Mouse (Mus musculus) adrenal gland, adult 8-10 months (tissue): ENCODE measurements around the gene Pigc. TPM values are rescaled to one million over a fixed set of nuclear protein-coding genes. Genes with fewer than 3 reads are reported as not detected.

ENCODE experiments used
- DNase-seq: peaks from one replicate; pipeline ENCODE4 v3.0.0; 2022
- total RNA-seq, 4 experiments: library from RNA; stranded (reverse); gene quantifications; 2 replicates each; pipeline ENCODE4 v1.2.4; 2022

The Pigc gene
- total RNA-seq: 10 to 100 TPM; 15.1 to 24.7 (median 19.8) TPM

DNA sequence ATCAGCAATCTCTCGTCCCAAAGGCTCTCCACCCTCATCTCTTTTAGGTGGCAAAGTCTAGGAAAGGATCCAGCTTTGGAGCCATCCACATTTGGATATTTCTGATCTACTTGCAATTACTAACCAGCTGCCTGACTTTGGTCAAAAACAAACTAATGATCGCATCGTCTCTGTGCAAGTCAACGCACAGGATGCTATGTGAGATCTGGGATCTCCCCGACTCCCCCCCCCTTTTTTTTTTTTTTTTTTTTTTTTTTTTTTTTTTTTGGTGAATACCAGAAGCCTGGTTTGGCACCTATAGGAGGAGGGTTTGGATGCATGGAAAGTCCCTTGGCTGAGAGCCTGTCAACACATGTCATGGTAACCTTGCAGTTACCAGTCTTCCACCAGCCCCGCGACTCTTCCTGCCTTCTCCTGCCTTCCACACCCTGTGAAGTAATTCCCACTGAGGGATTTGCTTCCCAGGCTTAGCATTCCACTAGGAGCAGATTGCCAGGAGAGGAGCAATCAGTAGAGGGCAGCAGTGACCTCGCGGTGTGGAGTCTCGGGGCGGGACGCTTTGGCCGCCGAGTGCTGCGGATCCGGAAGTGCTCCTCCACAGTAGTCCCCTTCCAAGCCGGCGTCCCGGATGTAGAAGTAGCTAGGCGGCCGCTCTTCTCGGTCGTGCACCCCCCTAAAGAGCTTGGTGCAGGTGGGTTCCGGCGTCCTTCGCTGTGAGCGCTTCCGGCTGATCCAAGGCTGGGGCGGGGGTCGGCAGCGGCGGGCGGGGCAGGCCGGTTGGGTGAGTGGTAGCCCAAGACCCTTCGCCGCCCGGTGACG lies at the start of gene Pigc:
Pigc (plus strand) TSS at position 598 of the 819 bp plus-strand sequence.
- DNase-seq: peak; percentile 93

DNA sequence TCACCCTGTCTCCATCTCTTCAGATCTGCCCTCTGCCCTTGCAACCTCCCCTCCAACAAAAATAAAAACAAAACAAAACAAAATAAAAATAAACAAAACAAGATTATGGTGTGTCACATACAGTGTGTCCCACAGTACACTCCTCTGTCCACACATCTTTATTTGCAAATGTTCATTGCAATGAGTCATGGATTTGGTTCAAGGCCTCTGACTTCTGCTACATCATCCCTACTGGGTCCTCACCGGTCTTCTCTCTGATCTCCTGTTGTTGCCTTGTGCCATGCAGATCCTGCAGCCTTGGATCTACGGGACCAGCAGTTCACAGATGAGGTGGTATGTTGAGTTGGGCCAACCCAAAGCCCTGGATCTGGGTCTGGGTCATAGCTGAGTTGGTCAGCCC lies 49.4 kb upstream of the Pigc start:
- no peak for DNase-seq

DNA sequence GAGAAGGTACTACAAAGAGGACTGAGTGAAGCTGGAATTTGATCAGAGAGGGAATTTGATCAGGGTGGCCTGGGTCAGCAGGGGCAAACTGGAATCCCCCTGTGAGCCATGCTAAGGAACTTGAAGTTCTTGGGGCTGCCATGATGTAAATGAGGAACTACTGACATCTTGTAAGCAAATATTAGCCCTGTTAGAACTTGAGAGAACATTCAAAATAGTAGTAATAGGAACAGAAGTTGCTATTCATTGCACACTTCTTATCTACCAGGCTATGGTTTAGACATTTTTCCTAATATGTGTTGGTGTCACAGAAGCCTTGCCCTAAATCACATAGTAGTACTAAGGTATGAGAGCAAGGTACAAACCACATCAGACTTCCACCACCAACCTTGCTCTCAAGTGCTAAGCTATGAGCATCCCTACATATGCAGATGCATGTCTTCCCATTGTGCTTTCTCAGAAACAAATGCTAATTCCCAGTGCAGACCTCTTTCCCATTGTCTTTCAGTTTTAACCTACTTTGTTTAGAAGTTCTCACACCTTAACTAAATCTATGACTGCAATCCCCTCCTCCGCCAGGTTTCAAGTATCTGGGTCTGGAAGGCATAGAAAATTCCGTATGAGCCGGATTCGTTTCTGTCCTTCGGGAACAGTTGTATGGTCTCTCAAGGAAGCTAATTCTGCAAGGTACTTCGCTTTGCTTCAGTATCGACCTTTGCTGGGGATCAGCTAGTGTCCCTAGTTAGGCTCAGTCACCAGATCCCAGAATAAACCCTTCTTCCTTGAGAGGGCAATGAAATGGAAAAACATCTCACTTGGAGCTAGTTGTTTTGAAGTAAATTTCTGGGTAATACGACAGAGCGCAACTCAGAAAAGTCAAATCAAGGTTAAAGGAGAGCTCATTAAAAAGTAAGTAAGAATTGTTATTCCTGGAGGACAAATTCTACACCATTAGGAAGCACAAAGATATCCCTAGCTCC lies 48.2 kb upstream of the Pigc start:
- DNase-seq: no peak

DNA sequence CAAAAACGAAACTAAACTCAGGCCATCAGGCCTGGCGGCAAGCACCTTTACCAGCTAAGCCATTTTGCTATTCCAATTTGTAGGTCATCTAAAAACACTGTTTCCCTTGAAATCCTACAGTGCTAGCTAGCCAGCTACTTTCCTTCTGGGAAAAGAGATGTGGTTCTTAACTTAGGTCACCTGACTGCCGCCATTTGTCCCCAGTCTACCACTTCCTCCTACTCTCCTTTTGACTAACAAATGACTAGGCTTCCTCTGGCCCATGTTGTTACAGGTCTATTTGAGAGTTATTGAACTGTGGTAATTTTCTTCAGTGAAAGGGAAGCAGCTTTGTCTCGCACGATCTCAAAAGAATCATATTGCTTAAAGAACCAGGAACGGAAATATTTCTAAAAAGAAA lies 47.1 kb upstream of the Pigc start:
- no peak for DNase-seq

DNA sequence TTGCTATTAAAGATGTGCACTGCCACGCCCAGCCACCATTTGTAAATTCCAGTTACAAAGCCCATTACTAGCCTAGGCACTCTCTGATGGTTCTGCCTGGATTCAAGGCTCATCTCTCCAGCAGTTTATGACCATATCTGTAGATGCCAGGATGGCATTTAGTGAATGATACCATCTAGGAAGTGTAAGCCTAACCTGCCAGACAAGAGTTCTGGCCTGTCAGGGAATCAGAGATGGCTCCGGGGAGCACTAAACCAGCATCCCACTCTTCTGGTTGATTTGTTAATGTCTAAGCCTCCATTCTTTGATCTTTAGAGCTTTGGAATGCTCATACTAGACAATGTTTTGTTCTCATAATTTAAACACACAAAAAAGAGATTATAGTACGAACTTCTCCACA lies 44.7 kb upstream of the Pigc start:
- no peak for DNase-seq

DNA sequence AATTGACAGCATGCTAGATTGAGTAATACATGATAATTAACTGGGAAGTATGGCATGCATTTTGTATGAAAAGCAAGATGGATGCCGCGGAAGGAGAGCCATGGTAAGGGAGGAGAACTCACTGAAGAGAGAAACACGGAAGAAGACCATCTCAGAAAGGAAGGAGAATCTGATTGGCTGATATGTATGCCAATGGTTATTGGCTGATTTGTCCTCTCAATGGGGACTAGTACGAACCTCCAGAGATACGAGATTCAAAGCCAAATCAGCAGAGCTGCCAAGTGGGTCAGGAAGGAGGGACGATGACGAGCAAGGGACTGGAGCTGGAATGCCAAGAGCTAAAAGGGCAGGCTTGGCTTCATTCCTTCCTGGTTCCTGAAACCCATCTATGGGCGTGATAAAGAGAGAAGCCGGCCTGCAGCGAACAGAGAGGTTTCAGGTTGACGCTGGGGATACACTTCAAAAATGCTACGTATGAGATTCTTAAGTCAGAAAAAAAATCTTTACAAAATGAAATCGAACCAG lies 43.6 kb upstream of the Pigc start:
- no peak for DNase-seq

DNA sequence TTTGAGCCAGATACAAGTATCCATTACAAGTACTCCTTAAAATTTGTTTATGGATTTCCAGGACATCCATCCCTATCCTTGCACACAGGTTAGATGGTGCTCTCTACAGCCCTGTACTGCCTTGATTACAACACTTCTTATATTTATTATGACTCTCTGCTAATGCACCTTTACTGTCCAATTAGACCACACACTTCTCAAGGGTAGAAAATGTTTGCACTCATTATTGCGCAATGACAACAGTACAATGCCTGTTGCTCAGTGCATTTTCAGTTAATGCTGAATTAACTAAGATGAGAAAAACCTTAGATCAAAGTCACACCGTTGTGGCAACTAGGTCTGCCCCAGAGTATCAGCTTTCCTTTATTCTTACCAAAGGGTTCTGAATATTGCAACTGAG lies 41.0 kb upstream of the Pigc start:
- no peak for DNase-seq

DNA sequence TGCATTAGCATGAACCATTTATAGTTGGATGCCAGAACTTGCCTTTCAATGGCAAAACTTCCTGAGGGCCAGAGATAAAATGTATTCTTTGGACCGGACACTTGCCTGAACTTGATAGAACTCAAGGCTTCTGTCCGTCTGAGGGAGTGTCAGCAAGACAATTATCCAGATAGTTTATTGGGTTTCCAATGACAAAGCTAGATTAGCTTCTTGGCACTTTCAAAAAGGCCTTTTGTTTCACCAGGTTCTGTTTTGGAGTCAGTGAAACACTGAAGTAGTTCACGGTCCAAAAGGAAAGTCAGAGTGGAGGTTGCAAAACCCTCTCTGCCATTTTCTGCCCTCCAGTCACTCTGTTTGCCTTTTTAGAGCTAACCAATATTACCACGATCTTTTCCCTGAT lies 37.7 kb upstream of the Pigc start:
- no peak for DNase-seq

DNA sequence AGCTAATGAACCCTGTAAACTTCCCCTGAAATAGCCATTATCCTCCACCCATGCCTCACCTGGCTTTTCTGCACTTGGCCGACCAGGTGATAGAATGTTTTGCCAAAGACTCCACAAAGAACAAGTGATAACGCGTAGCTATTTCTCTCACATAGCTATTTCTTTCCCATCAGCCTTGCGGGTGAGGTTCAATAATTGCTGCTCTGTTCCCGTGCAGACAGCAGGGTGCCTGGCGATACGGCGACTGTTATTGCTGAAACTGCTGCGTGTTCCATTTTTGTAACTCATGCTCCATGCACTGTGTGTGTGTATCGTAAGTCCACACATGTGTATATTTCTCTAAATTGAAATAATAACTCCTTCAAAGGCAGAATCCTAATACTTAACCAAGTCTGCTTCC lies 37.2 kb upstream of the Pigc start:
- DNase-seq: no peak

DNA sequence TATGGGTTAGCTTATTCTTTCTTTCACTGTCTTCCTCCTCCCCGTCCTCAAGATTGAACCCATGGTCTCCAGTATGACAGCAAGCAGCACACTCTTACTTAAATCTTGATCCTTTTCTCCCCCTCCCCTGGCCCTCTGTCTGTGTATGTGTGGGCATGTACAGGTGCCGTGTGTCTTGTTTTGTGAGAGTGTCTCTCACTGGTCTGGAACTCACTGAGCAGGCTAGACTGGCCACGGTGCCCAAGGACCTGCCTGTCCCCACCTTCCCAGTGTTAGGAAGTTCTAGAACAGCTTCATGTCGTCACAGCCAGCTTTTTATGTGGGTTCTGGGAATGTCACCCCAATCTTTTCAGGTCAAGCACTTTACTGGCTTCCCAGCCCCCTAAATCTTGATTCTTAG lies 36.7 kb upstream of the Pigc start:
- no peak for DNase-seq

DNA sequence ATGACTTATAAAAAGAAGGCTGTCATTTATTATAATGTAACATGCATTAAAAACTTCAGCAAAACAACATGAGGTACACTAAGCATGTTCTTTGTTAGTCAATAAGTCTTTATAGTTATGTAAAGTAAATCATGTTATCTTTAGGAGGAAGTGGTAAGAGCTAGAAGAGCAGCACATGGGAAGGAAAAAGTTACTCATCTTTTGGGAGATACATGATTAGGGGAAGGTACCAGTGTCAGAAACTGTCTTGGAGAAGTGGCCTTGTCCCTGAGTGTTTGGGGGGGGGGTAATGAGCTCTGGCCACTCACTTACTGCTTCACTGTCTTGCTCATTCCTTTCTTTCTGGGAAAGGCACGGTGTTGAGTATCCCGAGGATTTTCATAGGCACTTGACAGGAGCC lies 26.9 kb upstream of the Pigc start:
- DNase-seq: no peak

DNA sequence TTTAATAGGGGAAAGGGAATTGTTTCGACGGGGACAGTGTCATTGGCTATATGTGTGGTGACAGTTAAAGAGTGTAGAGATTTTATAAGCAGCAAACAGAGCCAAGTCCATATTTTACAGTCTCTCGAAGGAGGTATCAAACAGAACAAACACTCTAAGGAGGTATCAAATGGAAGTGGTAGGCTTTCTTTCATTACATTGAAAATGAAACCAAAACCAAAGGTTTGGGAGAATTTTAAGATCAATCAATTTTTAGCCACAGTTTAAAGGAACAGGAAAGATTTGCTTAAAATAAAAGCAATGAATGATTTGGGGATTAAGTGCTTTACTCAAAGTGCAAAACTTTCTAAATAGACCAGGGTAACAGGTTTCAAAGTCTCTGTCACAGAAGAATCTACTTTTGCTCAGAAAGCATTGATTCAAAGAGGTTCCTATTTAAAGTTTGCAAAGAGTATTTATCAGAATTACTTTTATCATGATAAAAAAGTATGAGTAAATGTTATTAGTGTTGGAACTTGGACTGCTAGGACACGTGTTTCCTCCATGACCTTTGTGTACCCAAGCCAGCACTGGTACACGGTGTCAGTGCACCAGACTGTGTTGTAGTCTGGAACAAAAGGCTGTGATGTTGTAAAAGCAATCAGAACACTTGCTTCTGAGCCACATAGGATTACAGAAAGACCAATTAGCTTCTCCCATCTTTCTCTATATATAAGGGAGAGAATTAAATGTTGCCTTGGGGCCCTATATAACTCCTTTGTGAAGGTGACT lies 17.8 kb upstream of the Pigc start:
- no peak for DNase-seq

DNA sequence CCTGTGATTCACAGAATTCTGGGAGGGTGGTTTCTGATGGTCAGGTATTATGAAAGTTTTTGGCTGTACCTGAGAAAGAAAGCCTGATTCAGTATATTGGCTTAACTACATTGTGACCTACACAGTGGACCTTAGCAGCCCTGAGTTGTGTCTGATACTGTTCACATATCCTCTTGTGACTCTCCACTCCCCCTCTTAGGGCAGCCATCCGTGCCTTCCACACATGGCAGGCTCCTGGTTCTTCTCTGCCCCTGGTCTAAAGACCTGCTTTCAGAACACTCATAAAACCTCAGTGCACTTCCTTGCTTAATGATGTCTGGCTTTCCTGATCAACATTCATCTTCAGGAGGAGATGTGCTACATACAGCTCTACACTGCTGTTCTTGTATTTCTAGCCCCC lies 16.4 kb upstream of the Pigc start:
- no peak for DNase-seq

DNA sequence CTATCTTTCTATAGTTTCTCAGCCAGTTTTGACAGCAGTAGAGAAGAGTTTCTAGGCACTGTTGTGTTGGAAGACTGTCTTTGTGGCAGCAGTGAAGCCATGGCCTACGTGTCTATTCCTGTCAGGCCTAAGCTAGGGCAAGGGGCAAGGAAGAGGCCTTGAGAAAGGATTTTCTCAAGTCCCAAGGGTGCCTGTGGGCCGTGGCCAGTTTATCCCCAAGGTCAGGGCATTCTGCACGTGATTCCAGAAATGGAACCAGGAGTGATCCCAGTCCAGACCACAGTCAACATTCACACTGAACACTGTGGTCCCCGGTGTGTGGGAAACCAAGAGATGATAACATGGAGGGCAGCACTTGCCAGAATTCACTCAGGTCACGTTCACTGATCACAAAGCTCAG lies 13.1 kb upstream of the Pigc start:
- DNase-seq: no peak

DNA sequence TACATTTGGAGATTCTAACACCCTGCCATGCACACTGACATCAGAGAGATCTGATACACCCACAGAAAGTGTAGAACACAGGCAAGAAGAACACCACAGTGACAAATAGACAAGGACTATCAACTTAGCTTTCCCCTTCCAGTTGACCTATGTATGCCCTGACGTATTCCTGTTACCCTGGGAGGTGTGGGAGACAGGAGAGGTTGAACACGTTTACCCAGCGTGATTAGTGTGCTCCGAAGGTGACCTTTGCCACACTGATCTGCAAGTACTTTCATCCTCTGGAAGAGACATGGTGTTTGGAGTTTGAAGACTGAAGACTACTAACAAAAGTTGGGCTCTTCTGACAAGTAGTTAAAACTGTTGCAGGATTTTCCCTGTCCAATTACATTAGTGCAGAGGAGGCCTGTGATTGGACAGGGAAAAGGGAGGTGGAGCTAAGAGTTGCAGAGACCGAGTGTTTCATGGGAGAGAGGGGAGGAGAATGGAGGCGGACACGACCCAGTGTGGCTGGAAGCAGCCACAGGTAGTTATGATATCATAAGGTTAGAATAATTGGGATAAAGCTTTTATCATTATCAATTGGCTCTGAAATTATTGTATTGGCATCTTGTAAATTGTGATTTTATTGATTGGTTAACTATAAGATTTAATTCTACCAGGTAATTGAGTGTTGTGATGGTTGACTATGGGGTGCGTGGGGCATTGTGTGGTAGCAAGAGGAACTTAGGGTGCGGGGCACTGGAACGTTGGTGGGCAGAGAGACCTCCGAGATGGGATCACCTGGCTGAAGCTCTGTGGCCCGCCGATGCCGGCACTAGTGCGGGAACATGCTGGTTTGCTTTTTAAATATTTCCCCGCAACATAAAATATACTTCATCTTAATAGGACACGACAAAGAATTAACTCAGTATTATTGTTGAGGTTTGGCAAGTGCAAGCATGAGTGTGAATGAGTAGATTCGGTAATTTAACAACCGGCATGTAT lies 10.7 kb upstream of the Pigc start:
- no peak for DNase-seq

DNA sequence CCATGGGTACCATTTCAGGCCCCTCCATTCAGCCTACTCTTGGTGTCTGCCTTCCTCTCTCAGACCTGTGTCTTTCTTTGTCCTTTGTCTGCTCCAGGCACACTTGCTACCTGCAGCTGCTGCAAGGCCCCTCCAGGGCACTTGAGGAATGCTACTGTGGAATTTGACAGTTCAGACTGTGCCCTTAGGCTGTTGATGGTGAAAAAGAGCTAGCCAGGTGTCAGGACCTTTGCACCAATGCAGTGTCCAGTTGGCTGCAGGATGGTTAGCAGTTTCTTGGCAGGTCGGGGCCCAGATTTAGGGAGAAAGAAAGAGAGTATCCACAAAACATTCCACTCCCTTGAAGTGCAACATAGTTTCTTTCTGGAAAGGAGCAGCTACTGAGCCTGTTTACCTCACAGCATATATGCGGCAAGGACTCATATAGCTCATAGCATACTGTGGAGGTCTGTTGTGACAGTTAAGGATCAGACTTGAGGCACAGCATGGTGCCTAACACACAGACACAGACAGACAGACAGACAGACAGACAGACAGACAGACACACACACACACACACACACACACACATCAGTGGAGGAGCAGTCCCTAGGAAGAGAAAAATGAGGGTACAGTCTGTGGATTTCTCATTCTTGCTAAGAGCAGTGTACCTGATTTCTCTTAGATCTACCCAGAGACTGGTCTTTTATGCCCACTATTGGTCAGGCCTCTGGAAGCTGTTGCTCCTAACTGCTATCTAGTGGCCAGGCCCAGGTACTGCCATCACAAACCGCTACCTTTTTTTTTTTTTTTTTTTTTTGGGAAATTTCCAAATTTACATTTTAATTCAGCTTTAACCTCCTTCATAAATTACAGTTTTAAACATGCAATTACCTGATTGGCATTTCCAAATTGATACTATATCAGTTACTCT lies 6.3 kb upstream of the Pigc start:
- DNase-seq: no peak

DNA sequence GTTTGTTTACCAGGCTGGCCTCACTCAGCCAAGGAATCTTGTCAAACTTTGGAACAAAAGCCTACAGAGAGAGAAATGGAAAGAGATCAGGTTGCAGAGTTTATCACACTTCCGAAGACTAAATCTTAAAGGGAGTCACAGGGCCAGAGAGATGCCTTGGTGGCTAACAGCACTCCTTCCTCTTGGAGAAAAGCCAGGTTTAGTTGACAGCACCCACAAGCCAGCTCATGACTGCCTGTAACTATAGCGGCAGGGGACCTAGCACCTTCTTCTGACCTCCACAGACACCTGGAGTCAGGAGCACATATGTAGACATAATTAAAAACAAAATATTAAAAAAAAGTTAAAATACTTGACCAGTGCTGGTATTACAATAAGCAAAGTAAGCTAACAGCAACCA lies 1.1 kb upstream of the Pigc start:
- DNase-seq: no peak

DNA sequence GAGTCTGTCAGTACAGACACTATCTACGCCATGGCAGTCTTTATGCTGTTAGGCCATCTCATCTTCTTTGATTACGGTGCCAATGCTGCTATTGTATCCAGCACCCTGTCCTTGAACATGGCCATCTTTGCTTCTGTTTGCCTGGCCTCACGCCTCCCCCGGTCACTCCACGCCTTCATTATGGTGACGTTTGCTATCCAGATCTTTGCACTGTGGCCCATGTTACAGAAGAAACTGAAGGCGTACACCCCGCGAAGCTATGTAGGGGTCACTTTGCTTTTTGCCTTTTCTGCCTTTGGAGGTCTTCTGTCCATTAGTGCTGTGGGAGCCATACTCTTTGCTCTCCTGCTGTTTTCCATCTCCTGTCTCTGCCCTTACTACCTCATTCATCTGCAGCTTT lies 1.9 kb downstream of the Pigc start:
- DNase-seq: no peak

DNA sequence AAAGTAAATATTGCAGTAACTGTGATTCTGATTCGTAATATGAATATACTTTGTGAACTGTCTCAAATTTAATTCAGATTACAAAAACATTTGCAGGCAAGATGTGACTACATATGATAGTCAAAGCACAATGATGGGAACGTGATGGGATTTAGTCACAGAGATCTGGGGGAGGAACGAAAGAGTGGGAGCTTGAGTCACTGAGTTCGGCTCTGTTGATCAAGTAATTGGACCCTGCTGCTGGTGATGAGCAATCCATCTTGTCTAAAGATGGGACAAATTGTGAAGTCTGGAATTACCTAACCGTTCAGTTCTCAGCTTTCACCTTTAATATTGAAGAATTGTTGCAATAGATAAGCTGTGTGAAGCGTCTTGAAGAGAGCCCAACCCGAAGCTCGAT lies 3.2 kb downstream of the Pigc start:
- no peak for DNase-seq
